Comparison of ENCODE assay signal across 12 mouse cellular contexts in the genomic region with DNA sequence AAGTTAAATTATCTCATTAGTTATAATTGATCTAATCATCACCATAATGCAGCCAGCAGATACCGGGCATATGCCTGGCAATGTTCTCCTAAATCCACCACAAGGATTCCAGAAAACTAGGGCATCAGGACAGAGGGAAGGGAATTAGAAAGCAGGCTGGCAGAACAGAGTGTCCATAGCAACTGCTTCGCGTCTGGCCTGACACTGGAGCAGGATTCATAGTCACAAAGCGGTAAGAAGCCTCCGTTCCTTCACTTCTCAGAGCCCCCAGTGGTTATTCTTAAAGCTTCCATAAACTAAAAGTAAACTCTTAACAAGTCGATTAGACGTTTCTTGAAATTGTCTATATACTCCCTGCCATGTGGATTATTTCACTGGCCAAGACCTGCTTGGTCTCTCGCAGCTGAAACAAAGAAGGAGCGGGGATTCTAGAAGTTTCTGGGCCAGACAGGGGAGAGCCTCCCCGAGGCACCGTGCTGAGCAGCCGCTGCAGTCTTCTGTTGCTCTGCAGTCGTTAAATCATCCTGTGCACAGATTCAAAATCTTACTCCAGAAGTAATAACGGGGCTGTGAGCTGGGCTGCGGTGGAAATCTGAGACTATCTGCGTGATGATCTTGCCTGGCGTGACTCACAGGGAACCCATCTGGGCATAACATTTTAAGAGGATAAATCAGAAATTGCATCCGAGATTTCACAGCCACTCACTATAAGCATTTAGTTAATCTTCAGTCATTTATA.
DNase-seq lines count a peak whose midpoint lies in the region; ATAC-seq and TF ChIP-seq lines count a peak whose summit lies in the region.
"Had no signal": no experiment of that assay in that cellular context is flagged by ENCODE, and none has a peak within 500 bp of the region (broad histone marks: within the 10 kb centered on the region; RNA-seq: fewer than 3 reads in every experiment).

No protein-coding gene starts in this region.

- no peaks in the 10 kb centered on the region for H3K36me3 ChIP-seq in lung, embryonic 14.5 days (ENCODE audit: insufficient read depth)
- H3K36me3 ChIP-seq in embryonic facial prominence, embryonic 14.5 days (ENCODE audit: control insufficient read depth, insufficient read depth, low read length) = no peaks in the 10 kb centered on the region
- H3K36me3 ChIP-seq: limb, embryonic 15.5 days had no signal

- no peak overlapping the region for H3K4me3 ChIP-seq in lung, embryonic 14.5 days (ENCODE audit: low read depth, low read length)
- H3K4me3 ChIP-seq in embryonic facial prominence, embryonic 14.5 days (ENCODE audit: low read depth, low read length) = no peak overlapping the region
- H3K4me3 ChIP-seq: limb, embryonic 15.5 days had no signal

- peak; percentile 15 to 49 for DNase-seq in frontal cortex, postnatal 36 days (ENCODE audit: low spot score in 2 of 2)
- DNase-seq in frontal cortex, postnatal 10 days (ENCODE audit: low spot score in 2 of 2) = no peak
- DNase-seq in lung, embryonic 14.5 days = peak; percentile 53
- no peak for DNase-seq in lung, postnatal 25 days (ENCODE audit: low spot score)
- no peak for DNase-seq in embryonic facial prominence, embryonic 14.5 days (ENCODE audit: low spot score)
- peak; percentile 7 to 17 for DNase-seq in right cerebral cortex, postnatal 36 days (ENCODE audit: low spot score in 2 of 2)
- no peak for DNase-seq in urinary bladder, adult 2 months (ENCODE audit: low spot score)
- no peak for DNase-seq in embryo, embryonic 10.5 days (ENCODE audit: low spot score)
- DNase-seq: adrenal gland, postnatal 25 days; cerebellum, adult 11-12 months; lung, postnatal 14 days had no signal

- H3K4me2 ChIP-seq in lung, embryonic 14.5 days = peak overlapping the region; percentile 44
- H3K4me2 ChIP-seq in embryonic facial prominence, embryonic 14.5 days (ENCODE audit: low read depth, low read length) = peak overlapping the region; percentile 23
- H3K4me2 ChIP-seq: limb, embryonic 15.5 days had no signal

- H3K9ac ChIP-seq in lung, embryonic 14.5 days = no peak overlapping the region
- H3K9ac ChIP-seq in embryonic facial prominence, embryonic 14.5 days (ENCODE audit: low read depth, low read length) = 0 out of 2 replicates have a peak overlapping the region, but pooled peaks have one; percentile 16
- H3K9ac ChIP-seq: limb, embryonic 15.5 days had no signal

- no peaks in the 10 kb centered on the region for H3K9me3 ChIP-seq in lung, embryonic 14.5 days (ENCODE audit: low read depth, low read length)
- no peaks in the 10 kb centered on the region for H3K9me3 ChIP-seq in embryonic facial prominence, embryonic 14.5 days (ENCODE audit: control insufficient read depth, low read length)
- H3K9me3 ChIP-seq: limb, embryonic 15.5 days had no signal

- TF ChIP-seq CTCF in lung, embryonic 14.5 days (IDR thresholded peaks at IDR 0.05; ENCODE audit: low read depth) = no peak

- H3K27ac ChIP-seq in lung, embryonic 14.5 days (ENCODE audit: low read depth) = peak overlapping the region; percentile 60; the same call in 1 of the 2 replicates
- H3K27ac ChIP-seq in embryonic facial prominence, embryonic 14.5 days (replicated peaks; ENCODE audit: low read depth, low read length) = no peak overlapping the region
- H3K27ac ChIP-seq: limb, embryonic 15.5 days had no signal

- peak; percentile 65; the same call in 1 of the 2 replicates for ATAC-seq in lung, embryonic 14.5 days (ENCODE audit: insufficient read depth)
- peak; percentile 53 for ATAC-seq in embryonic facial prominence, embryonic 14.5 days (ENCODE audit: low read depth)

- H3K27me3 ChIP-seq in lung, embryonic 14.5 days (ENCODE audit: insufficient read depth, low read length) = no peaks in the 10 kb centered on the region
- H3K27me3 ChIP-seq in embryonic facial prominence, embryonic 14.5 days (replicated peaks; ENCODE audit: control insufficient read depth, insufficient read depth, low read length) = no peaks in the 10 kb centered on the region
- H3K27me3 ChIP-seq: limb, embryonic 15.5 days had no signal

- H3K4me1 ChIP-seq in lung, embryonic 14.5 days (ENCODE audit: insufficient read depth) = peaks cover 7% of the 10 kb centered on the region
- peaks cover 7% of the 10 kb centered on the region for H3K4me1 ChIP-seq in embryonic facial prominence, embryonic 14.5 days (ENCODE audit: control insufficient read depth, insufficient read depth, low read length)

- 38% methylated on average over 18 of the region's 18 CpGs for WGBS in lung, embryonic 14.5 days
- WGBS in embryonic facial prominence, embryonic 14.5 days = 52% methylated on average over 18 of the region's 18 CpGs

Comparison
In these comparisons a context has a peak if more than half of its experiments do, and no peak if none do; other contexts are left out.
1. DNase-seq: peak in frontal cortex, postnatal 36 days (2 of 2), lung, embryonic 14.5 days (single experiment) and right cerebral cortex, postnatal 36 days (2 of 2); none in frontal cortex, postnatal 10 days (0 of 2), lung, postnatal 25 days (single experiment), embryonic facial prominence, embryonic 14.5 days (single experiment), urinary bladder, adult 2 months (single experiment) and embryo, embryonic 10.5 days (single experiment).